9 mouse cellular contexts compared by ENCODE assay signal in genomic region chr7:144838522-144839503, GRCm38 (mm10). TPM values are rescaled to one million over a fixed set of nuclear protein-coding genes. Genes with fewer than 3 reads are reported as not detected.
DNase-seq lines count a peak whose midpoint lies in the region; ATAC-seq and TF ChIP-seq lines count a peak whose summit lies in the region.
"Had no signal": no experiment of that assay in that cellular context is flagged by ENCODE, and none has a peak within 500 bp of the region (broad histone marks: within the 10 kb centered on the region; RNA-seq: fewer than 3 reads in every experiment).

No protein-coding gene starts in this region.

- H3K27ac ChIP-seq in heart, embryonic 11.5 days (ENCODE audit: low read depth, low read length), result no peak overlapping the region
- no peak overlapping the region for H3K27ac ChIP-seq in ES-Bruce4 (ENCODE audit: insufficient read depth, low read length)
- no peak overlapping the region for H3K27ac ChIP-seq in embryonic facial prominence, embryonic 13.5 days
- H3K27ac ChIP-seq in limb, embryonic 10.5 days, result no peak overlapping the region
- no peak overlapping the region for H3K27ac ChIP-seq in olfactory bulb, adult 2 months (ENCODE audit: insufficient read depth, low read depth, low read length)

- no peak for TF ChIP-seq EP300 in ES-Bruce4 (IDR thresholded peaks at IDR 0.05; ENCODE audit: insufficient read depth, low read depth, low read length)

- H3K9me3 ChIP-seq in heart, embryonic 11.5 days (replicated peaks; ENCODE audit: control insufficient read depth, low read length), result no peaks in the 10 kb centered on the region
- H3K9me3 ChIP-seq in ES-Bruce4 (replicated peaks; ENCODE audit: control insufficient read depth, insufficient read depth, low read length, poor library complexity, severe bottlenecking), result no peaks in the 10 kb centered on the region
- no peaks in the 10 kb centered on the region for H3K9me3 ChIP-seq in embryonic facial prominence, embryonic 13.5 days
- H3K9me3 ChIP-seq in limb, embryonic 10.5 days (replicated peaks), result no peaks in the 10 kb centered on the region

- peaks cover 7% of the 10 kb centered on the region; the same call in 1 of the 2 replicates for H3K4me1 ChIP-seq in heart, embryonic 11.5 days (ENCODE audit: control insufficient read depth, insufficient read depth, low read length)
- no peaks in the 10 kb centered on the region for H3K4me1 ChIP-seq in ES-Bruce4 (ENCODE audit: control insufficient read depth, insufficient read depth, low read length)
- H3K4me1 ChIP-seq in embryonic facial prominence, embryonic 13.5 days, result peaks cover 21% of the 10 kb centered on the region
- H3K4me1 ChIP-seq in limb, embryonic 10.5 days, result peaks cover 37% of the 10 kb centered on the region
- peaks cover 11% of the 10 kb centered on the region for H3K4me1 ChIP-seq in olfactory bulb, adult 2 months (ENCODE audit: control insufficient read depth, insufficient read depth, low read length)

- DNase-seq in heart, postnatal 25 days (ENCODE audit: low spot score), result no peak
- DNase-seq in limb, embryonic 10.5 days (ENCODE audit: low spot score), result peak; percentile 68
- no peak for DNase-seq in thymus, postnatal 10 days (ENCODE audit: low spot score in 2 of 2)
- DNase-seq in T-cell, adult 2 months (ENCODE audit: low spot score), result no peak

- TF ChIP-seq POLR2A in ES-Bruce4 (IDR thresholded peaks at IDR 0.05; ENCODE audit: insufficient read depth, low read length), result no peak
- TF ChIP-seq POLR2A in olfactory bulb, adult 2 months (IDR thresholded peaks at IDR 0.05; ENCODE audit: insufficient read depth, low read depth, low read length), result no peak

- under 1% methylated on average over 93 of the region's 94 CpGs for WGBS in heart, embryonic 11.5 days (ENCODE audit: insufficient replicate concordance)
- WGBS in embryonic facial prominence, embryonic 13.5 days, result under 1% methylated on average over 94 of the region's 94 CpGs
- under 1% methylated on average over 94 of the region's 94 CpGs for WGBS in limb, embryonic 10.5 days
- under 1% methylated on average over 94 of the region's 94 CpGs for WGBS in olfactory bulb, adult 2 months

- H3K9ac ChIP-seq in heart, embryonic 11.5 days (ENCODE audit: low read depth, low read length), result 0 out of 2 replicates have a peak overlapping the region, but pooled peaks have one; percentile 18
- peak overlapping the region; percentile 62 for H3K9ac ChIP-seq in ES-Bruce4 (ENCODE audit: low read depth, poor library complexity, severe bottlenecking)
- H3K9ac ChIP-seq in embryonic facial prominence, embryonic 13.5 days, result peak overlapping the region; percentile 51

- no peaks in the 10 kb centered on the region for H3K36me3 ChIP-seq in heart, embryonic 11.5 days (ENCODE audit: control insufficient read depth, insufficient read depth, low read length)
- no peaks in the 10 kb centered on the region for H3K36me3 ChIP-seq in ES-Bruce4 (ENCODE audit: control insufficient read depth, insufficient read depth, low read length, poor library complexity, severe bottlenecking)
- H3K36me3 ChIP-seq in embryonic facial prominence, embryonic 13.5 days, result no peaks in the 10 kb centered on the region
- H3K36me3 ChIP-seq in limb, embryonic 10.5 days, result no peaks in the 10 kb centered on the region

- no peak for TF ChIP-seq CTCF in ES-Bruce4 (IDR thresholded peaks at IDR 0.05; ENCODE audit: low read depth, low read length)
- TF ChIP-seq CTCF in olfactory bulb, adult 2 months (IDR thresholded peaks at IDR 0.05; ENCODE audit: insufficient read depth, low read depth, low read length), result no peak

- ATAC-seq in heart, embryonic 11.5 days (replicated peaks; ENCODE audit: insufficient number of reproducible peaks, low FRiP score, low TSS enrichment), result no peak
- ATAC-seq in embryonic facial prominence, embryonic 13.5 days (ENCODE audit: insufficient number of reproducible peaks, insufficient read depth, low FRiP score, low TSS enrichment, low read depth), result no peak

- peak overlapping the region; percentile 76 for H3K4me2 ChIP-seq in heart, embryonic 11.5 days
- H3K4me2 ChIP-seq in embryonic facial prominence, embryonic 13.5 days, result peak overlapping the region; percentile 74

- intact Hi-C loops in heart, postnatal 25 days (cut with DNase I), result no loop called here

- H3K27me3 ChIP-seq in heart, embryonic 11.5 days (ENCODE audit: control insufficient read depth, insufficient read depth, low read length), result peaks cover 86% of the 10 kb centered on the region
- H3K27me3 ChIP-seq in ES-Bruce4 (ENCODE audit: control insufficient read depth, insufficient read depth, low read length, poor library complexity, severe bottlenecking), result peaks cover 11% of the 10 kb centered on the region
- H3K27me3 ChIP-seq in embryonic facial prominence, embryonic 13.5 days, result peaks cover 88% of the 10 kb centered on the region
- H3K27me3 ChIP-seq in limb, embryonic 10.5 days (ENCODE audit: low read depth, poor library complexity, severe bottlenecking), result peaks cover 96% of the 10 kb centered on the region

- peak overlapping the region; percentile 42 for H3K4me3 ChIP-seq in heart, embryonic 11.5 days (ENCODE audit: low read depth, low read length)
- H3K4me3 ChIP-seq in ES-Bruce4 (ENCODE audit: low read depth, low read length), result peak overlapping the region; percentile 51
- H3K4me3 ChIP-seq in embryonic facial prominence, embryonic 13.5 days, result peak overlapping the region; percentile 45
- peak overlapping the region; percentile 45 for H3K4me3 ChIP-seq in limb, embryonic 10.5 days
- H3K4me3 ChIP-seq in olfactory bulb, adult 2 months (ENCODE audit: insufficient read depth, low read depth, low read length), result peak overlapping the region; percentile 36

RNA-seq across cellular contexts. Expression of gene Fgf3, which starts 0.9 kb away (rescaled TPM):
- 0.19 TPM in 1 of 2 replicates, not detected in the other for polyA plus RNA-seq in heart, embryonic 11.5 days (2014; fragmentation: Nextera tagmentation; extraction: Ambion mirVana)
- total RNA-seq in heart, postnatal 25 days (2021), result not detected
- polyA plus RNA-seq in ES-Bruce4 (2011; ENCODE audit: insufficient read depth, insufficient read length, low read depth, missing spikeins), result 0.43 and 0.78 TPM in 2 replicates
- polyA plus RNA-seq in embryonic facial prominence, embryonic 13.5 days (2015; fragmentation: Nextera tagmentation; extraction: Ambion mirVana), result 0.55 and 1.2 TPM in 2 replicates
- 0.41 and 0.46 TPM in 2 replicates for polyA plus RNA-seq in limb, embryonic 10.5 days (2016; fragmentation: Nextera tagmentation; extraction: Ambion mirVana)
- polyA plus RNA-seq in olfactory bulb, adult 2 months (2012; ENCODE audit: insufficient read depth, insufficient read length, low replicate concordance, missing spikeins), result not detected in 2 replicates

RNA-seq across cellular contexts. Expression of gene Fgf4, which starts 8.4 kb away (rescaled TPM):
- polyA plus RNA-seq in heart, embryonic 11.5 days (2014; fragmentation: Nextera tagmentation; extraction: Ambion mirVana), result not detected in 2 replicates
- not detected for total RNA-seq in heart, postnatal 25 days (2021)
- polyA plus RNA-seq in ES-Bruce4 (2011; ENCODE audit: insufficient read depth, insufficient read length, low read depth, missing spikeins), result 82.9 and 84.3 TPM in 2 replicates
- polyA plus RNA-seq in embryonic facial prominence, embryonic 13.5 days (2015; fragmentation: Nextera tagmentation; extraction: Ambion mirVana), result 0.18 TPM in 1 of 2 replicates, not detected in the other
- polyA plus RNA-seq in limb, embryonic 10.5 days (2016; fragmentation: Nextera tagmentation; extraction: Ambion mirVana), result 1.5 and 3.2 TPM in 2 replicates
- not detected in 2 replicates for polyA plus RNA-seq in olfactory bulb, adult 2 months (2012; ENCODE audit: insufficient read depth, insufficient read length, low replicate concordance, missing spikeins)
- total RNA-seq: layer of hippocampus, postnatal 14 days had no signal

RNA-seq across cellular contexts. Expression of gene Fgf15, which starts 57.5 kb away (rescaled TPM):
- polyA plus RNA-seq in heart, embryonic 11.5 days (2014; fragmentation: Nextera tagmentation; extraction: Ambion mirVana), result 0.11 and 0.13 TPM in 2 replicates
- not detected for total RNA-seq in heart, postnatal 25 days (2021)
- 3.1 and 3.3 TPM in 2 replicates for polyA plus RNA-seq in ES-Bruce4 (2011; ENCODE audit: insufficient read depth, insufficient read length, low read depth, missing spikeins)
- 0.80 and 1.3 TPM in 2 replicates for polyA plus RNA-seq in embryonic facial prominence, embryonic 13.5 days (2015; fragmentation: Nextera tagmentation; extraction: Ambion mirVana)
- 0.35 and 0.70 TPM in 2 replicates for polyA plus RNA-seq in limb, embryonic 10.5 days (2016; fragmentation: Nextera tagmentation; extraction: Ambion mirVana)
- polyA plus RNA-seq in olfactory bulb, adult 2 months (2012; ENCODE audit: insufficient read depth, insufficient read length, low replicate concordance, missing spikeins), result not detected in 2 replicates
- total RNA-seq: layer of hippocampus, postnatal 14 days had no signal

Comparison
In these comparisons a context has a peak if more than half of its experiments do, and no peak if none do; other contexts are left out.
1. RNA of gene Fgf4, which starts 8.4 kb away (polyA plus RNA-seq): 82.9 to 84.3 TPM in ES-Bruce4; 1.5 to 3.2 TPM in limb, embryonic 10.5 days, 0.18 TPM in embryonic facial prominence, embryonic 13.5 days, not detected in heart, embryonic 11.5 days and not detected in olfactory bulb, adult 2 months; every median in the first group is over 10 times any median in the second.
2. Peak in every context shown above with its lines, with median percentiles within 50 percentile points of each other: H3K4me3 ChIP-seq and H3K9ac ChIP-seq.